Mouse (Mus musculus) liver, postnatal 0 days (tissue): Measurements from ENCODE around the gene Aldoc.

ENCODE experiments used
- CTCF ChIP-seq: sonication (generic); IDR thresholded peaks from 2 replicates; pipeline ENCODE4 v1.5.1; 2016; ENCODE audit warnings: antibody characterized with exemption, low read depth
- EP300 ChIP-seq: IDR thresholded peaks from 2 replicates; pipeline ENCODE4 v1.6.1; 2016; ENCODE audit warnings: antibody characterized with exemption, low read depth, mild to moderate bottlenecking

- no peak for TF ChIP-seq CTCF
- TF ChIP-seq EP300: no peak
Measured at GRCm38 (mm10) chr11:78374147-78374546, 51.4 kb downstream of the Aldoc start.
